Mouse (Mus musculus) bone marrow, adult 2 months (tissue): ENCODE data around the gene Prss2. TPM values are rescaled to one million over a fixed set of nuclear protein-coding genes. Genes with fewer than 3 reads are reported as not detected.
"Not testable (repeated sequence)": the region's sequence is repeated elsewhere in the genome, so short reads cannot be mapped to it uniquely, and the experiment has no call there.

Experiments
- H3K27ac ChIP-seq: fragments of 200-500 bp; 2 replicates; pipeline ENCODE4 v1.5.1; 2012; ENCODE audit warnings: low read depth, mild to moderate bottlenecking, control low read depth, inconsistent platforms, low read length; ENCODE audit not compliant: control insufficient read depth, poor library complexity, insufficient read depth
- H3K4me1 ChIP-seq: fragments of 200-500 bp; 2 replicates; pipeline ENCODE4 v1.6.1; 2011; ENCODE audit warnings: low read length; ENCODE audit not compliant: control insufficient read depth, insufficient read depth
- H3K4me3 ChIP-seq: fragments of 200-500 bp; replicated peaks from 2 replicates; pipeline ENCODE3; 2011; ENCODE audit warnings: mild to moderate bottlenecking, low read depth, low read length, control low read depth; ENCODE audit not compliant: control insufficient read depth
- CTCF ChIP-seq: fragments of 200-500 bp; IDR thresholded peaks from 2 replicates; pipeline ENCODE4 v1.5.1; 2011; ENCODE audit warnings: low read length, control low read depth; ENCODE audit not compliant: control insufficient read depth, insufficient read depth
- POLR2A ChIP-seq: fragments of 200-500 bp; IDR thresholded peaks from 2 replicates; pipeline ENCODE4 v1.6.1; 2011; ENCODE audit warnings: low read depth, mild to moderate bottlenecking, control low read depth, low read length, borderline replicate concordance; ENCODE audit not compliant: control insufficient read depth
- WGBS: fragments of 180-500 bp; shearing (Covaris S2); methylation state at CpG from one replicate; pipeline ENCODE4 v1.1.7; 2018; 5-methylcytosine and 5-hydroxymethylcytosine counted together
- polyA plus RNA-seq: library from polyadenylated mRNA; stranded (reverse); fragments of >200 nt; gene quantifications from 2 replicates; pipeline ENCODE4 v1.2.4, GENCODE M21; 2011; ENCODE audit warnings: low replicate concordance; ENCODE audit not compliant: missing spikeins, insufficient read depth, insufficient read length

The Prss2 gene
- polyA plus RNA-seq, 1 experiment, result not detected

- H3K4me3 ChIP-seq, result no peak overlapping the region
- WGBS, result 49% methylated on average over 8 of the region's 8 CpGs
- TF ChIP-seq POLR2A (no peak), CTCF (no peak)
- no peak overlapping the region for H3K27ac ChIP-seq
- no peaks in the 10 kb centered on the region for H3K4me1 ChIP-seq
Observed at GRCm38 (mm10) chr6:41532687-41533284, 11.2 kb downstream of the Prss2 start.

GRCm38 (mm10) chr6:41537376-41537775, 15.8 kb downstream of the Prss2 start:
- no peak overlapping the region for H3K4me3 ChIP-seq
- 87% methylated on average over 1 of the region's 1 CpGs for WGBS
- no peaks in the 10 kb centered on the region for H3K4me1 ChIP-seq
- TF ChIP-seq CTCF (no peak), POLR2A (no peak)
- H3K27ac ChIP-seq, result no peak overlapping the region

GRCm38 (mm10) chr6:41538296-41538695, 16.7 kb downstream of the Prss2 start:
- H3K4me3 ChIP-seq, H3K27ac ChIP-seq, H3K4me1 ChIP-seq: not testable (repeated sequence)
- 84% methylated on average over 6 of the region's 8 CpGs for WGBS

- Histone ChIP-seq H3K27ac (no peak overlapping the region), H3K4me3 (no peak overlapping the region), H3K4me1 (no peaks in the 10 kb centered on the region)
- TF ChIP-seq CTCF (no peak), POLR2A (no peak)
Observed at GRCm38 (mm10) chr6:41540746-41541145, 19.2 kb downstream of the Prss2 start.

GRCm38 (mm10) chr6:41541746-41542145, 20.2 kb downstream of the Prss2 start:
- H3K4me1 ChIP-seq, result no peaks in the 10 kb centered on the region
- no peak for TF ChIP-seq CTCF
- TF ChIP-seq POLR2A, result no peak
- no peak overlapping the region for H3K4me3 ChIP-seq
- WGBS, result 72% methylated on average over 1 of the region's 1 CpGs
- no peak overlapping the region for H3K27ac ChIP-seq

- H3K4me1 ChIP-seq, result no peaks in the 10 kb centered on the region
- 84% methylated on average over 3 of the region's 3 CpGs for WGBS
- H3K4me3 ChIP-seq, result no peak overlapping the region
- no peak overlapping the region; the same call in 1 of the 2 replicates for H3K27ac ChIP-seq
- no peak for TF ChIP-seq POLR2A
- no peak for TF ChIP-seq CTCF
Observed at GRCm38 (mm10) chr6:41542983-41543382, 21.4 kb downstream of the Prss2 start.

GRCm38 (mm10) chr6:41543411-41544050, 21.9 kb downstream of the Prss2 start:
- WGBS, result 41% methylated on average over 28 of the region's 28 CpGs
- Histone ChIP-seq H3K4me3 (no peak overlapping the region), H3K27ac (peak overlapping the region; percentile 38), H3K4me1 (no peaks in the 10 kb centered on the region)
- no peak for TF ChIP-seq POLR2A
- no peak for TF ChIP-seq CTCF

GRCm38 (mm10) chr6:41544381-41544924, 22.9 kb downstream of the Prss2 start:
- 83% methylated on average over 5 of the region's 5 CpGs for WGBS
- Histone ChIP-seq H3K4me1 (no peaks in the 10 kb centered on the region), H3K4me3 (no peak overlapping the region), H3K27ac (no peak overlapping the region)
- TF ChIP-seq POLR2A, result no peak
- TF ChIP-seq CTCF, result no peak
